Mouse (Mus musculus) liver, embryonic 14.5 days (tissue): ENCODE measurements around the gene Dip2c.

ENCODE experiments used
- CTCF ChIP-seq: IDR thresholded peaks from 2 replicates; pipeline ENCODE4 v1.5.1; 2016; ENCODE audit warnings: antibody characterized with exemption, low read depth, control low read depth
- EP300 ChIP-seq: IDR thresholded peaks from 2 replicates; pipeline ENCODE4 v1.6.1; 2016; ENCODE audit warnings: antibody characterized with exemption, low read depth

DNA sequence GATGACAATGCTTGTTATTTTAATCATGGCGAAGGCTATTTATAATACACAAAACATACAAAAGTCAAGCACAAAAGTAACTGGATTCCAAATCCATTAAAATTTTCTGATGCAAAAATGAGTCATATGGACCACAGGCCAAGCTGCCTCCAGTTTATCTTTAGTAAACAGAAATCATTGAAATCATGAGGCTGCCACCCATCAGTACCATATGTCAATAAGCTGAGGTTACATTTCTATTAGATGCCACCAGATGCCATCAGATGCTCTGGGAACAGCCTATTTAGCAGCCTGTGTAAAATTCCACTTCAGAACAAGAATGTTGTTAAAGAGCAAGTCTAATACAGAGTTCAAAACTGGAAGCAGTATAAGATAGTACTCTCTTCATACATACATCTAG lies 436.1 kb downstream of the Dip2c start:
- TF ChIP-seq CTCF (no peak), EP300 (no peak)
